Mouse (Mus musculus) lung, embryonic 16.5 days (tissue): ENCODE results near the gene Mcrip1. TPM values are rescaled to one million over a fixed set of nuclear protein-coding genes. Genes with fewer than 3 reads are reported as not detected.
"Not testable (repeated sequence)": the region's sequence is repeated elsewhere in the genome, so short reads cannot be mapped to it uniquely, and the experiment has no call there.

Source experiments
- ATAC-seq: fragments of 200-750 bp; cut with Nextera tagmentation; 2 replicates; pipeline ENCODE4 v1.8.0; 2017; ENCODE audit warnings: low read depth, mild to moderate bottlenecking, moderate library complexity
- H3K27ac ChIP-seq: fragments of 300-500 bp; sonication (generic); 2 replicates; pipeline ENCODE4 v1.5.1; 2014; ENCODE audit warnings: mild to moderate bottlenecking, control low read depth, low read length
- H3K27me3 ChIP-seq: fragments of 300-500 bp; sonication (generic); 2 replicates; pipeline ENCODE4 v1.6.1; 2014; ENCODE audit warnings: low read depth, low read length, mixed read lengths; ENCODE audit not compliant: control insufficient read depth, insufficient read depth
- H3K36me3 ChIP-seq: fragments of 300-500 bp; sonication (generic); 2 replicates; pipeline ENCODE4 v1.6.1; 2014; ENCODE audit warnings: low read length; ENCODE audit not compliant: control insufficient read depth, insufficient read depth
- H3K4me1 ChIP-seq: fragments of 300-500 bp; sonication (generic); replicated peaks from 2 replicates; pipeline ENCODE4 v1.6.1; 2014; ENCODE audit warnings: low read length, mixed read lengths; ENCODE audit not compliant: control insufficient read depth, insufficient read depth
- H3K4me2 ChIP-seq: fragments of 300-500 bp; sonication (generic); 2 replicates; pipeline ENCODE4 v1.6.1; 2014; ENCODE audit warnings: low read depth, low read length, control low read depth
- H3K4me3 ChIP-seq: fragments of 300-500 bp; sonication (generic); 2 replicates; pipeline ENCODE4 v1.5.1; 2014; ENCODE audit warnings: mild to moderate bottlenecking, low read length, control low read depth
- H3K9ac ChIP-seq: fragments of 300-500 bp; sonication (generic); 2 replicates; pipeline ENCODE4 v1.6.1; 2014; ENCODE audit warnings: low read length, control low read depth
- H3K9me3 ChIP-seq: fragments of 300-500 bp; sonication (generic); 2 replicates; pipeline ENCODE4 v1.6.1; 2016; ENCODE audit warnings: low read length; ENCODE audit not compliant: control insufficient read depth
- WGBS: fragments of 180-500 bp; shearing (Covaris S2); extraction: QIAGEN DNeasy Blood & Tissue Kit; methylation state at CpG from one replicate; pipeline ENCODE4 v1.1.7; 2014; 5-methylcytosine and 5-hydroxymethylcytosine counted together
- polyA plus RNA-seq: library from polyadenylated mRNA; unstranded; fragments of >200 nt; fragmentation: Nextera tagmentation; extraction: Ambion mirVana; gene quantifications from 2 replicates; pipeline ENCODE4 v1.2.1, GENCODE M21; 2015

The Mcrip1 gene
- polyA plus RNA-seq, 1 experiment from 2014 or later = 184 TPM

- H3K4me3 ChIP-seq = no peak overlapping the region
- H3K4me2 ChIP-seq = no peak overlapping the region
- H3K9me3 ChIP-seq = no peaks in the 10 kb centered on the region
- H3K4me1 ChIP-seq = peaks cover 13% of the 10 kb centered on the region
- no peaks in the 10 kb centered on the region for H3K36me3 ChIP-seq
- no peaks in the 10 kb centered on the region for H3K27me3 ChIP-seq
- no peak overlapping the region for H3K9ac ChIP-seq
- peak overlapping the region; percentile 1; the same call in 1 of the 2 replicates for H3K27ac ChIP-seq
- 60% methylated on average over 5 of the region's 5 CpGs for WGBS
- no peak for ATAC-seq
Observed at GRCm38 (mm10) chr11:120520967-120521540, 28.5 kb downstream of the Mcrip1 start.

- ATAC-seq = no peak
Observed at GRCm38 (mm10) chr11:120520498-120520897, 29.0 kb downstream of the Mcrip1 start.

GRCm38 (mm10) chr11:120519738-120520137 lies 29.8 kb downstream of the Mcrip1 start:
- H3K27me3 ChIP-seq = no peaks in the 10 kb centered on the region; the same call in 1 of the 2 replicates
- peak; percentile 71 for ATAC-seq
- H3K36me3 ChIP-seq = no peaks in the 10 kb centered on the region
- peak overlapping the region; percentile 28 for H3K4me2 ChIP-seq
- H3K4me3 ChIP-seq = no peak overlapping the region
- peaks cover 13% of the 10 kb centered on the region for H3K4me1 ChIP-seq
- H3K27ac ChIP-seq = 0 out of 2 replicates have a peak overlapping the region, but pooled peaks have one; percentile 10
- peak overlapping the region; percentile 47; the same call in 1 of the 2 replicates for H3K9ac ChIP-seq
- 29% methylated on average over 9 of the region's 9 CpGs for WGBS
- no peaks in the 10 kb centered on the region for H3K9me3 ChIP-seq

More at GRCm38 (mm10) chr11:120520498-120520897, 29.0 kb downstream of the Mcrip1 start:
- Histone ChIP-seq H3K4me2 (no peak overlapping the region), H3K27me3 (no peaks in the 10 kb centered on the region), H3K9me3 (no peaks in the 10 kb centered on the region), H3K36me3 (no peaks in the 10 kb centered on the region), H3K4me1 (peaks cover 13% of the 10 kb centered on the region), H3K4me3 (no peak overlapping the region), H3K27ac (no peak overlapping the region), H3K9ac (no peak overlapping the region)
- WGBS = 60% methylated on average over 9 of the region's 9 CpGs

- peak overlapping the region; percentile 35 for H3K27ac ChIP-seq
- no peaks in the 10 kb centered on the region; the same call in 1 of the 2 replicates for H3K27me3 ChIP-seq
- ATAC-seq = peak; percentile 26; the same call in 1 of the 2 replicates
- peaks cover 13% of the 10 kb centered on the region for H3K4me1 ChIP-seq
- H3K9ac ChIP-seq = no peak overlapping the region
- H3K4me2 ChIP-seq = no peak overlapping the region
- H3K9me3 ChIP-seq = no peaks in the 10 kb centered on the region
- WGBS = 47% methylated on average over 6 of the region's 6 CpGs
- H3K36me3 ChIP-seq = no peaks in the 10 kb centered on the region
- H3K4me3 ChIP-seq = no peak overlapping the region
Observed at GRCm38 (mm10) chr11:120518558-120518957, 31.0 kb downstream of the Mcrip1 start.

GRCm38 (mm10) chr11:120518027-120518426 lies 31.5 kb downstream of the Mcrip1 start:
- ATAC-seq = peak; percentile 66

GRCm38 (mm10) chr11:120517147-120517546 lies 32.4 kb downstream of the Mcrip1 start:
- Histone ChIP-seq H3K9ac (no peak overlapping the region), H3K36me3 (no peaks in the 10 kb centered on the region), H3K4me3 (no peak overlapping the region), H3K4me2 (no peak overlapping the region), H3K9me3 (no peaks in the 10 kb centered on the region), H3K27ac (no peak overlapping the region), H3K4me1 (peaks cover 13% of the 10 kb centered on the region), H3K27me3 (no peaks in the 10 kb centered on the region; the same call in 1 of the 2 replicates)
- no peak for ATAC-seq
- 76% methylated on average over 4 of the region's 4 CpGs for WGBS

More at GRCm38 (mm10) chr11:120518027-120518426, 31.5 kb downstream of the Mcrip1 start:
- H3K36me3 ChIP-seq = no peaks in the 10 kb centered on the region
- H3K9me3 ChIP-seq = no peaks in the 10 kb centered on the region
- H3K9ac ChIP-seq = peak overlapping the region; percentile 17; the same call in 1 of the 2 replicates
- 34% methylated on average over 6 of the region's 6 CpGs for WGBS
- H3K4me1 ChIP-seq = peaks cover 13% of the 10 kb centered on the region
- no peak overlapping the region for H3K4me2 ChIP-seq
- H3K27ac ChIP-seq = peak overlapping the region; percentile 35
- no peak overlapping the region for H3K4me3 ChIP-seq
- H3K27me3 ChIP-seq = no peaks in the 10 kb centered on the region; the same call in 1 of the 2 replicates

GRCm38 (mm10) chr11:120515611-120516010 lies 33.9 kb downstream of the Mcrip1 start:
- 18% methylated on average over 17 of the region's 17 CpGs for WGBS
- ATAC-seq = peak; percentile 62; the same call in 1 of the 2 replicates
- H3K27me3 ChIP-seq = no peaks in the 10 kb centered on the region; the same call in 1 of the 2 replicates
- no peaks in the 10 kb centered on the region for H3K9me3 ChIP-seq
- H3K9ac ChIP-seq = no peak overlapping the region
- H3K4me1 ChIP-seq = peaks cover 14% of the 10 kb centered on the region
- no peaks in the 10 kb centered on the region for H3K36me3 ChIP-seq
- H3K27ac ChIP-seq = no peak overlapping the region
- no peak overlapping the region for H3K4me3 ChIP-seq
- no peak overlapping the region for H3K4me2 ChIP-seq

GRCm38 (mm10) chr11:120514262-120514661 lies 35.3 kb downstream of the Mcrip1 start:
- H3K27ac ChIP-seq, H3K9me3 ChIP-seq, H3K27me3 ChIP-seq, H3K9ac ChIP-seq, H3K4me2 ChIP-seq, ATAC-seq, H3K36me3 ChIP-seq, H3K4me3 ChIP-seq: not testable (repeated sequence)
- 84% methylated on average over 2 of the region's 2 CpGs for WGBS
- peaks cover 18% of the 10 kb centered on the region for H3K4me1 ChIP-seq

GRCm38 (mm10) chr11:120512790-120513453 lies 36.6 kb downstream of the Mcrip1 start:
- Histone ChIP-seq H3K4me1 (peaks cover 9% of the 10 kb centered on the region), H3K9ac (no peak overlapping the region), H3K27me3 (no peaks in the 10 kb centered on the region; the same call in 1 of the 2 replicates), H3K27ac (no peak overlapping the region), H3K9me3 (no peaks in the 10 kb centered on the region), H3K36me3 (no peaks in the 10 kb centered on the region), H3K4me3 (no peak overlapping the region), H3K4me2 (no peak overlapping the region)
- WGBS = 26% methylated on average over 6 of the region's 6 CpGs
- no peak for ATAC-seq
